Mouse (Mus musculus): Measurements from ENCODE around the gene Sorcs2. TPM values are rescaled to one million over a fixed set of nuclear protein-coding genes. Genes with fewer than 3 reads are reported as not detected.
A peak's percentile ranks its signal among the peaks of the same experiment; 100 is the strongest.

Sorcs2 gene
- total RNA-seq, 2 experiments from 2014 or later: 49.2 to 54.8 TPM

- no peak overlapping the region for H3K4me3 ChIP-seq
- no peak for DNase-seq (ENCODE audit: low spot score in 2 of 2)
- H3K27ac ChIP-seq: no peak overlapping the region
- TF ChIP-seq CTCF (conservative IDR thresholded peaks at IDR 0.05): no peak
Measured at GRCm38 (mm10) chr5:36382721-36383120, 15.2 kb downstream of the Sorcs2 start.

DNA sequence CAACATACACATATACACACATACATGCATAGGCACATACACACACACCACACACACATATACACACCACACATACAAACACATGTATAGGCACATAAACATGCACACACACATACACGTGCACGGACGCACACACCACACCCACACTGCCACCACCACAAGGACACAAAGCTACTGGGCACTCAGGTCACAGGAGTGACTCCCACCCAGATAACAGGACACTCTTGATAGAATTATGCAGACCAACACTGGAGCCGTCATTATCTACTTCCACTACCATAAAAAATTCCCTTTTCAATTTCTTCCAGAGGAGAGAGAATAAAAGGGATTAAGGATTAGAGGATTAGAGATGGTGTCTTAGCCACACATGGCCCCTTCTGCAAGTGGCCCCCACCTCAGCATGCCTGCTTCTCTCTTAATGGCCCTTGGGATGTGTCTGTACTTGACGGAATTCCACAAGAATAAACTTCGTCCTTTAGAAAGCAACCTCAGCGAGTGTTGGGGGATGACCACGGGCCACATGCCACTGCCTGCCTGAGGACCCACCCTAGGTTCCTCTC lies 15.7 kb downstream of the Sorcs2 start:
- Histone ChIP-seq H3K4me3 (no peak overlapping the region), H3K27ac (no peak overlapping the region)
- TF ChIP-seq CTCF (conservative IDR thresholded peaks at IDR 0.05): no peak
- DNase-seq (ENCODE audit: low spot score in 2 of 2): no peak

- DNase-seq (ENCODE audit: low spot score in 2 of 2): peak in 1 of 2 experiments; percentile 52
- Histone ChIP-seq H3K4me3 (no peak overlapping the region), H3K27ac (no peak overlapping the region)
- no peak for TF ChIP-seq CTCF (conservative IDR thresholded peaks at IDR 0.05)
Measured at GRCm38 (mm10) chr5:36379938-36380511, 17.9 kb downstream of the Sorcs2 start.

GRCm38 (mm10) chr5:36378370-36378738 lies 19.6 kb downstream of the Sorcs2 start:
- Histone ChIP-seq H3K27ac (no peak overlapping the region), H3K4me3 (no peak overlapping the region)
- no peak for TF ChIP-seq CTCF (conservative IDR thresholded peaks at IDR 0.05)
- no peak for DNase-seq (ENCODE audit: low spot score in 2 of 2)

- H3K4me3 ChIP-seq: no peak overlapping the region
- no peak for TF ChIP-seq CTCF (conservative IDR thresholded peaks at IDR 0.05)
- no peak overlapping the region for H3K27ac ChIP-seq
- no peak for DNase-seq (ENCODE audit: low spot score in 2 of 2)
Measured at GRCm38 (mm10) chr5:36377456-36378369, 20.2 kb downstream of the Sorcs2 start.

DNA sequence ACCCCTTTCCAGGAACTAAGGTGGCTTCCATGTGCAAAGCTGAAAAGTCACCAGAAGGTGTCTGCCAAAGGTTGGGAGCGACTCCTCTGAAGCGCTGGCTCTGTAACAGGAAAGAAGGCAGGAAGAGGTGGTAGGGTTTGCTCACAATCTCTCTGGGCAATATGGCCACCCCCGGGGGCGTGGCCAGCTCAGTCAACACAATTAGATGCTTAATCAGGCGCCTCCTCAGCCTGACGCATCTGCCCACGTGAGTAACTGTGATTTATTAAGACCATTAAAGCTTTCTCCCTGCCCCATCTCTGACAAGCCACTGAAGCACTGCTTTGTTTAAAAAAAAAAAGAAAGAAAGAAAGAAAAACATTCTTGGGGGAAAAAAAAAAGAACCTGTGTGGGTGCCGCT lies 22.1 kb downstream of the Sorcs2 start:
- Histone ChIP-seq H3K27ac (no peak overlapping the region), H3K4me3 (no peak overlapping the region)
- DNase-seq (ENCODE audit: low spot score in 2 of 2): no peak
- TF ChIP-seq CTCF (conservative IDR thresholded peaks at IDR 0.05): no peak

GRCm38 (mm10) chr5:36374221-36375050 lies 23.5 kb downstream of the Sorcs2 start:
- no peak for DNase-seq (ENCODE audit: low spot score in 2 of 2)
- no peak overlapping the region for H3K27ac ChIP-seq
- no peak for TF ChIP-seq CTCF (conservative IDR thresholded peaks at IDR 0.05)

GRCm38 (mm10) chr5:36373246-36373891 lies 24.6 kb downstream of the Sorcs2 start:
- TF ChIP-seq CTCF (conservative IDR thresholded peaks at IDR 0.05): no peak
- Histone ChIP-seq H3K27ac (no peak overlapping the region), H3K4me3 (no peak overlapping the region)
- no peak for DNase-seq (ENCODE audit: low spot score in 2 of 2)

More at GRCm38 (mm10) chr5:36374221-36375050, 23.5 kb downstream of the Sorcs2 start:
- H3K4me3 ChIP-seq: no peak overlapping the region

- H3K4me3 ChIP-seq: no peak overlapping the region
- no peak for TF ChIP-seq CTCF (conservative IDR thresholded peaks at IDR 0.05)
- no peak for DNase-seq (ENCODE audit: low spot score in 2 of 2)
- no peak overlapping the region for H3K27ac ChIP-seq
Measured at GRCm38 (mm10) chr5:36371731-36372130, 26.2 kb downstream of the Sorcs2 start.

GRCm38 (mm10) chr5:36369261-36369684 lies 28.7 kb downstream of the Sorcs2 start:
- 0 out of 2 replicates have a peak overlapping the region, but pooled peaks have one; percentile 36 for H3K27ac ChIP-seq
- no peak for TF ChIP-seq CTCF (conservative IDR thresholded peaks at IDR 0.05)
- no peak overlapping the region for H3K4me3 ChIP-seq
- no peak for DNase-seq (ENCODE audit: low spot score in 2 of 2)

DNA sequence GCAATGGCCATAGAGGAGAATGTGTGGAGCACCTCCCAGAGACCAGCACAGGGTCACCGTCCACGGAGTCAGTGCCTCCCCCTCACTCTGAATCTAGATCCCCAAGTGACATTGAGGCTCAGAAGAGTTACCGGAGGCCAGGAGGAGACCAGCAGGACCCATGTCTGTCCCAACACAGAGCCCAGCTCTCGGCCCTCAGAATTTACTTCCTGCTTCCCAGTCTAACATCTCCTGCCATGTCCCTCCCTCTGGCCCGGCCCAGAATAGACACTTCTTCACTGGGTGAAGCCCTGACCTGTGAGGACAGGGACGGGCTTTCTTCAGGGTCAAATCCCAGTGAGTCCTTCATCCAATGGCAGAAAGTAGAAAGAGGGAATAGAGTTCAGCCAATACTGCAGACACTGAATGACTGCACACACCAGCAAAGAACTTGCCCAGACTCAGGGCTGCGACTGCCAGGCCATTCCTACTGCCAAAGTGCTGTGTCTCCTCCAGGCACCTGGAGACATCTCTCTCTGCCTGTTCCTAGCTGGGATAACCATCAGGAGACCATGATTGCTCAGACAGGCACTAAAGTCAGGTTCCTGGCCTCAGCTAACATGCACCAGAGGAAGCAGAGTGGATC lies 29.3 kb downstream of the Sorcs2 start:
- Histone ChIP-seq H3K4me3 (no peak overlapping the region), H3K27ac (0 out of 2 replicates have a peak overlapping the region, but pooled peaks have one; percentile 36)
- no peak for DNase-seq (ENCODE audit: low spot score in 2 of 2)
- no peak for TF ChIP-seq CTCF (conservative IDR thresholded peaks at IDR 0.05)

DNA sequence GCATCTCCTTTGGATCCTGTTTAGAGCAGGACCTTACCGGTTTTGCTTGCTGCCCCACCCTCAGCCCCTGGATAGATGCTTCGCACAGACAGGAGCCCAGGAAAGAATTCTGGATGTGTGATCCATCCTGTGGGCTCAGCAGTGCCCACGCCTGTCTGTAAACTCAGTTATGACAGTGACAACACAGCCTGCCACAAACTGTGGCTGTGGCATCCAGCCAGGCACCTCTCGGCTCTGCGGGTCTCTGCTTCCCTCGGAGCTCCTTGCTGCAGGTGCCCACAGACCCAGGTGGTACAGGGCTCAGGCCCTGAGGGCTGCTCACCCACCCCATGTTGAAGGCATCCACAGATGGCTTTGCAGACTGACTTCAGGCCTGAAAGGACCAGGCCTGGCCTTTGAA lies 30.0 kb downstream of the Sorcs2 start:
- TF ChIP-seq CTCF (conservative IDR thresholded peaks at IDR 0.05): 0 out of 2 replicates have a peak, but pooled peaks have one; percentile 6
- 0 out of 2 replicates have a peak overlapping the region, but pooled peaks have one; percentile 28 for H3K27ac ChIP-seq
- DNase-seq (ENCODE audit: low spot score in 2 of 2): peak; percentile 33 to 45
- H3K4me3 ChIP-seq: no peak overlapping the region
